Mouse (Mus musculus): Measurements from ENCODE around the gene Aatf.

DNA sequence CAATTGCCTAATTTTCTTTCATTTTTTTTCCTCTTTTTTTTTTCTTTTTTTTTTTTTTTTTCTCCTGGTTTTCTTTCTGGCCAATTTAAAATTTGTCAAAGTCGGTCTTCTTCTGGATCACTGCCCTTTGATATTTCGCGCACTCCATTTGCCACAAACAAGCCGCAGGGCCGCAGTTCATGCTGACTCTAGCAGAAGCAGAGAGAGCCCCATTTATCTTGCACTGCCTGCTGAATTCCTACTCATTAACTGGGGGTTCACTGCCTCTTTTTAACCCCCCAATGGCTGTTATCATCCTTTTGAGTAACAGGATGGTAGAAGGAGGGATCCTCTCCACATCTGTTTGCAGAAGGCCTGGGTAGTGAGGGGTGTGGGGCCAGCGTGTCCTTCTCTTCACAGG lies 129.4 kb downstream of the Aatf start:
- TF ChIP-seq CTCF (IDR thresholded peaks at IDR 0.05; ENCODE audit: borderline replicate concordance, insufficient read depth, low read length) (no peak), POLR2A (IDR thresholded peaks at IDR 0.05; ENCODE audit: low read depth, low read length) (no peak)
